Mouse (Mus musculus) liver, embryonic 14.5 days (tissue): ENCODE data around the gene Igfbp2.

ENCODE experiments used
- CTCF ChIP-seq: IDR thresholded peaks from 2 replicates; pipeline ENCODE4 v1.5.1; 2016; ENCODE audit warnings: antibody characterized with exemption, low read depth, control low read depth
- EP300 ChIP-seq: IDR thresholded peaks from 2 replicates; pipeline ENCODE4 v1.6.1; 2016; ENCODE audit warnings: antibody characterized with exemption, low read depth

GRCm38 (mm10) chr1:72778789-72779188 lies 45.5 kb upstream of the Igfbp2 start:
- TF ChIP-seq CTCF (no peak), EP300 (no peak)
